Mouse (Mus musculus) midbrain, embryonic 10.5 days (tissue): ENCODE data around the gene Cadps. TPM values are rescaled to one million over a fixed set of nuclear protein-coding genes. Genes with fewer than 3 reads are reported as not detected.
A peak's percentile ranks its signal among the peaks of the same experiment; 100 is the strongest.

ENCODE experiments used
- DNase-seq: peaks from one replicate; pipeline ENCODE4 v3.0.0-alpha.2; 2017; ENCODE audit warnings: low spot score
- H3K27ac ChIP-seq: fragments of 300-500 bp; sonication (generic); replicated peaks from 2 replicates; pipeline ENCODE4 v1.5.1; 2016; ENCODE audit warnings: mild to moderate bottlenecking
- H3K27me3 ChIP-seq: fragments of 300-500 bp; sonication (generic); 2 replicates; pipeline ENCODE4 v1.6.1; 2016; ENCODE audit warnings: low read depth, mild to moderate bottlenecking; ENCODE audit not compliant: poor library complexity, severe bottlenecking
- H3K36me3 ChIP-seq: fragments of 300-500 bp; sonication (generic); 2 replicates; pipeline ENCODE4 v1.6.1; 2016; ENCODE audit warnings: mild to moderate bottlenecking, moderate library complexity
- H3K4me1 ChIP-seq: fragments of 300-500 bp; sonication (generic); 2 replicates; pipeline ENCODE4 v1.6.1; 2016
- H3K4me3 ChIP-seq: fragments of 300-500 bp; sonication (generic); 2 replicates; pipeline ENCODE4 v1.5.1; 2016; ENCODE audit warnings: mild to moderate bottlenecking, moderate library complexity
- H3K9me3 ChIP-seq: fragments of 300-500 bp; sonication (generic); replicated peaks from 2 replicates; pipeline ENCODE4 v1.6.1; 2016; ENCODE audit warnings: mild to moderate bottlenecking
- WGBS: fragments of 180-500 bp; shearing (Covaris S2); methylation state at CpG from one replicate; pipeline ENCODE4 v1.1.7; 2016; 5-methylcytosine and 5-hydroxymethylcytosine counted together
- polyA plus RNA-seq: library from polyadenylated mRNA; unstranded; fragments of >200 nt; fragmentation: Nextera tagmentation; extraction: Ambion mirVana; gene quantifications from 2 replicates; pipeline ENCODE4 v1.2.1, GENCODE M21; 2016

Gene Cadps
- polyA plus RNA-seq, 1 experiment from 2014 or later: 4.3 TPM

DNA sequence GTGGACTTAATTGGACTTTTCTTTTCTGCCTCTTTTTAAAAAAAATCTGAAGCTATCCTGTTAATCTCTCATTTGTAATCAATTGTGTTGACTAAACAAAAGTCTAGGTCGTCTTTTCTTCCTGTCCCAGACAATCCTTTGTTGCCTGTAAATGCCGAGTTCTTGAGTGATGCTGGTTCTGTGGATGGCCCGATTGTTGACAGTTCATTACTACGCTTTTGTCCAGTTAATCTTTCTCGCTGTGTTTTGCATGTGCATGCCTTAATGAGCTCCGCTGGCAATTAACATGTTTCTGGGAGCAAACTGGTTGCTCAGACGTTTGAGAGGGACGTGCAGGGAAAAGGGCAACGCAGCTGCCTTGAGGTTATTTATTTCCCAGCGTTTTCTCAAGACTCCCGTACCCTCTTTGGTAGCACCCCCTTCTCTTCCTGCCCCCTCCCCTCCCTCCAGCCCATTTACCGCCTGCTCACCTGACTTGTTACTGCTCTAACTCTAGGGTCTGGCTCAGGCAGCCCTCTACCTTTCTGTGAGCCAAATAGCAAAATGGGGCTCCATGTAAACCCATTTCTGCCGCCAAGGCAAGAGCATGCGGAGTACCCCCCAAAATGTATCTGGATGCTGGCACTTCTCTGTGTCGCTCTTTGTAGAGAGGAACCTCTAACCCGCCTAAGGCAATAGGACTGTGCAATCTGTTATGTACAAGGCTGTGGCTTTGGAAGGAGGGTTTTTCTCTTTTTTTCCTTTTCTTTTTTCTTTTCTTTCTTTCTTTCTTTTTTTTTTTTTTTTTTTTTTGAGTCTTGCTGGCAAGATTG, 484.7 kb downstream of the Cadps start:
- H3K4me3 ChIP-seq: no peak overlapping the region
- H3K27ac ChIP-seq: no peak overlapping the region
- H3K36me3 ChIP-seq: no peaks in the 10 kb centered on the region
- peak; percentile 29 for DNase-seq
- H3K4me1 ChIP-seq: peaks cover 21% of the 10 kb centered on the region
- H3K27me3 ChIP-seq: peaks cover 100% of the 10 kb centered on the region
- WGBS: under 1% methylated on average over 16 of the region's 16 CpGs
- no peaks in the 10 kb centered on the region for H3K9me3 ChIP-seq

DNA sequence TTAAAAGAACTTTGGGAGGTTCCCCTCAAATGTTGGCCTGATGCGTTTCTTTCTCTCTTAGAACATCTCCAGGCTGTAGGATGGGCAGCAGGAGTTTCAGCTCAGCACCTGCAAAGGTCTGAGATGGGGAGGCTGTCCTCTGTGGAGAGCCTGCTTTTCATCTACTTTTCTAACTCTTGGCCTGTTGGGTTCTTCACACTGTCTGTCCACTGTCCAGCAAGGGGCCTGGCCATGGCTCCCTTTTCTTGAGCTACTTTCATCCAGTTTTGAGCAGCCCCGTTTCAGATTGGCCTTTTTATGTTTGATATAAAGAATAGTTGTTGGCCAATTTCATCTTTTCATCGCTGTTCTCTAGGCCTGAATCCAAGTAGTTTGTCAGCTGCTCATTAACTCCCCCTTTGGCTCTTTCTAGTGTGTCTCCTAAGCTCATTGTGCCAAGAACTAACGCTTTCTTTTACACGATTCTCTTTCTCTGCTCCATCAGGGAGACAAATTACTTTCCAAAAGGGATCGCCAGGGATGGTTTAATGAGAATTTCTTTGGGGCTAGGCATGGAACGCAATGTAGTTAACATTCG, 485.4 kb downstream of the Cadps start:
- Histone ChIP-seq H3K36me3 (no peaks in the 10 kb centered on the region), H3K9me3 (no peaks in the 10 kb centered on the region), H3K4me1 (peaks cover 21% of the 10 kb centered on the region), H3K27me3 (peaks cover 100% of the 10 kb centered on the region), H3K27ac (no peak overlapping the region), H3K4me3 (no peak overlapping the region)
- WGBS: 1% methylated on average over 8 of the region's 8 CpGs
- peak; percentile 16 for DNase-seq

DNA sequence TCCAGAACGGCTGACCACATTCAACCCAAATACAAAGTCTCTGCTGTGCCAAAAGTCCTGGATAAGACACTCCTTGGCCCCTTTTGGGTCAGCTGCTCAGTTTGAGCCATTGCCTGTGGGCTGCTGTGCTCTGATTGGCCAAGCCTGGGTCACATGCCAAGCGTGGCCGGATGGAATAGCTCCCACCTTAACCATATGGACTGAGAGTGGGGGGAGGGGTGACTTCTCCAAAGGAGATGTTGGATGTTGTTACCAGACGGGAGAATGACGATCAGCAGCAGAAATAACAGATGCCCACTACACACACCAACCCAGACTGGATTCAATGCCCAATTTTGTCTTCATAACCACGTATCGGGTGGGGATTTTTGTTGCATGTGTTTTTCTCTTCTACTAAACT, 488.0 kb downstream of the Cadps start:
- Histone ChIP-seq H3K9me3 (no peaks in the 10 kb centered on the region), H3K27me3 (peaks cover 96% of the 10 kb centered on the region), H3K27ac (no peak overlapping the region), H3K4me1 (peaks cover 5% of the 10 kb centered on the region), H3K36me3 (no peaks in the 10 kb centered on the region), H3K4me3 (no peak overlapping the region)
- peak; percentile 12 for DNase-seq
- 62% methylated on average over 7 of the region's 7 CpGs for WGBS

- 81% methylated on average over 7 of the region's 7 CpGs for WGBS
- Histone ChIP-seq H3K9me3 (no peaks in the 10 kb centered on the region), H3K4me1 (peaks cover 5% of the 10 kb centered on the region), H3K27ac (no peak overlapping the region), H3K4me3 (no peak overlapping the region), H3K36me3 (no peaks in the 10 kb centered on the region), H3K27me3 (peaks cover 95% of the 10 kb centered on the region)
- DNase-seq: peak; percentile 7
Measured at GRCm38 (mm10) chr14:12333622-12334021, 489.3 kb downstream of the Cadps start.
